Mouse (Mus musculus) heart, adult 2 months (tissue): ENCODE data around the gene Armc5.

Experiments used
- EP300 ChIP-seq: fragments of 200-500 bp; IDR thresholded peaks from 2 replicates; pipeline ENCODE4 v1.6.1; 2011; ENCODE audit warnings: low read depth, low read length, control low read depth; ENCODE audit not compliant: insufficient read depth
- POLR2A ChIP-seq: fragments of 200-500 bp; IDR thresholded peaks from 2 replicates; pipeline ENCODE4 v1.6.1; 2011; ENCODE audit warnings: mild to moderate bottlenecking, low read depth, low read length, control low read depth; ENCODE audit not compliant: insufficient read depth

- TF ChIP-seq EP300 = no peak
- TF ChIP-seq POLR2A = no peak
Observed at GRCm38 (mm10) chr7:128267813-128268212, 30.7 kb downstream of the Armc5 start.
